Mouse (Mus musculus): ENCODE data around the gene AC134908.4. TPM values are rescaled to one million over a fixed set of nuclear protein-coding genes. Genes with fewer than 3 reads are reported as not detected.
"Not testable (repeated sequence)": the region's sequence is repeated elsewhere in the genome, so short reads cannot be mapped to it uniquely, and the experiment has no call there.

AC134908.4 gene
- total and polyA plus RNA-seq, 3 experiments: 1.2 TPM; not detected in 2

DNA sequence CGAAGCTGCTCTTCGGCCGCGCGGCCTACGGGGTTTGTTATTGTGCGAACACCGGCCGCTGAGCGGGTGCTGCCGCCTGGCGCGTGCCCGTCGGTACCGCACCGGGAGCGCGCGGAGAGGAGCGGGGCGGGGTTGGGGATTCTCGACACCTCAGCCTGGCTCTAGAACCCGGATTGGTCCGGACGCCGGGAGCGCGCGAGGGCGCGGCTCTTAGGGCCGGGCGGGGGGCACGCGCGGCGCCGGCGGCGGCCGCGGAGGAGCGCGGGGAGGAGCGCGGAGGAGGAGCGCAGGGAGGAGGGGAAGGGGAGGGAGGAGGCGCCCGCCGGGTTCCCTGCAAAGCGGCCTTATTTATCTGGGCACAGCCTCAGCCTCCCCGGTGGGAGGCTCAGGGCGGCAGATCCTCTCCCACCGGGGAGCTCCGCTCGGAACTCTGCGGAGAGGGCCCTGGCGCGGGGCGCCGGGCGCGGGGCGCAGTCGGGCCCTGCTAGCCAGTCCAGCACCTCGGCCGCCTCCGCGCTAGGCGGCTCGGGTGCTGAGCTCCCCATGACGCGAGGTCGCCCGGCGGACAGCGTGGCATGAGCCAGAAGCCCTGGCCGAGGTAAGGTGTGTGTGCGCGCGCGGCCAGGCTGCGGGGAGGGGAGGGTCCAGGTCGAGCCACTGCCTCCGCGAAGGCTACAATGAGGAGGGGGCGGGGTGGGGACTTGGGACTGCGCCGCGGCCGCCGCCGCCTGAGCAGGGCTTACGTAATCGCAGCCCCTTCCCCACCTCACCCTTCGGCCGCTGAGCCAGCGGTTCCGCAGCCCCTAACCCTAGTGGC, 13.5 kb upstream of the AC134908.4 start, which contains the start of gene Fbxl16:
Gene Fbxl16 (plus strand): TSS at position 297 of the 817 bp plus-strand sequence.
- DNase-seq: peak; percentile 95

DNA sequence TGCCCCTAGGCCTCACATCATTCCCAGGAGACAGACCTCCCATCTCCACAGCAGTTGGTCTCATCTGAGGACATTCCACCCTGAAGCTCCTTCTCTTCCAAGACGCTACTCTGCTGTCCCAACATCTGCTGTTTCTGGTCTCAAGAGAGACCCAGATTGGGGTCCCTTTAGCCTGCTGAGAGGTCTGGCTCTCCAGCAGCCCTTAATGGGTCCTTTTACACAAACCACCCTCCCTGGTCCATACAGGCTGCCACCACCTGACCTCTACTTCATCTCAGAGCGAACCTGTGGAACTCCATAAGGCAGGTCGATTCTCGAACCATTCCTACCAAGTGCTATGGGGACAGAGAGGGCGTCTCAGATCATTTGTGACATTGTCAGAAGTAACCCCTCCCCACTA, 12.6 kb upstream of the AC134908.4 start:
- DNase-seq: no peak

- not testable (repeated sequence) for DNase-seq
Observed at GRCm38 (mm10) chr17:25807452-25807851, 12.0 kb upstream of the AC134908.4 start.

DNA sequence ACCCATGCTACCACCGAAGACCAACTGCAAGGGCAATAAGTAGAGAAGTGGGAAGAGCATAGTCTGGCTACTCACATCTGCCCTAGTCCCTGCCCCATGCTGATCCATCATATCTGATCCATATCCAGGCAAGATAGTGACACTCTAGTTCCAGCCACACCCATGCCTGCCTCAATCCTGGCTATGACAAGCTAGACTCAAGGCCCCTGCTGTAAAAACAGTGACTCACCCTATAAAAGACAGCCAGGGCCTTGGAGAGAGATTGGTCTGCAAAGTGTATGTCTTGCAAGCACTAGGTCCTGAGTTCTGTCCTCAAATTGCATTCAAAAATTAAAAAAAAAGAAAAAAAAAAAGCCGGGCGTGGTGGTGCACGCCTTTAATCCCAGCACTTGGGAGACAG, 11.0 kb upstream of the AC134908.4 start:
- DNase-seq: peak; percentile 81

- DNase-seq: peak; percentile 91
Observed at GRCm38 (mm10) chr17:25802825-25803517, 7.5 kb upstream of the AC134908.4 start.

- peak; percentile 68 for DNase-seq
Observed at GRCm38 (mm10) chr17:25801029-25801428, 5.6 kb upstream of the AC134908.4 start.

DNA sequence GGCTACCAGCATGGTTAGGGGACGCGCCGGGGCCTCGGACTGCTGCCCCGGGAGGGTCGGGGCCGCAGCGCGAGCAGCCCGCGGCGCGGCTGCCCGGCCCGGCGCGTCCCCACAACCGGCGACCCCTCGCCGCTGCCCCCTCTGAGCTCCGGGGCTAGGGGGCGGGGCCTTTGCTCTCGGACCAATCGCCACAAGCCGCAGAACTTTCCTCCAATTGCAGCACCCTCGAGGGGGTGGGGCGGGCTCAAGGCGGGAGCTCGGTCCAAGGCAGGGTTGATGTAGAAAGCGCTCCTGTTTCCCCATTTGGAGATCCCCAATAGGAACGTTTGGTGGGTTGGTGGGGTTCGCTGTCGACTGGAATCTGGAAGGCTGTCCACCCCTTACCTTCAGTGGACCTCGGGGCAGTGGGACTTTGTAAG, 1.5 kb upstream of the AC134908.4 start, which contains the start of gene Metrn:
Gene Metrn (minus strand): TSS at position 186 of the 419 bp plus-strand sequence.
- DNase-seq: peak; percentile 95

DNA sequence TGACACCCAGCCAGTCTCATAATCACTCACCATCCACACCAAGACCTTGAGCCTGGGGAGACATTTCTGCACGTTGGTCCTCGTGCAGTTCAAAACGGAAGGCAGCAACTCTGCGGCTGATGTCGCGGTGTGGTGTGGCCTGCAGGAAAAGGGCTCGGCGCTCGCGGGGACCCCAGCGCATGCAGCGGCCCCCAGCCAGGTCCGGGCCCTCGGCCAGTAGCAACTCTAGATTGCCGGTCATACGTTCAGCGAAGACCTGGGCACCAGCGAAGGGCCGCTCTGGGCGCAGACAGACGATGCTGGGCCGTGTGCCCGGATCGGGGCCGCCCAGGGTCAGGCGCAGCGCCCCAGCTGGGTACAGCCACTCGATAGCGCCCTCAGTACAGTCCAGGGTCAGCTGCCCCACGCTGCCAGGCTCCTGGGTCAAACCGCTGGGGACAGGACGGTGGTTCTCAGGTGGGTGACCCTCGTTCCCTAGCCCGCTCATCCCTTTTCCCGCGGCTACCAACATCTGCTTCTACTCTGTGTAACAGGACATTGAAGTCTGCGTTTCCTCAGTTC, 832 bp upstream of the AC134908.4 start:
- DNase-seq: peak; percentile 69

- DNase-seq: no peak
Observed at GRCm38 (mm10) chr17:25794998-25795397, 461 bp downstream of the AC134908.4 start.

DNA sequence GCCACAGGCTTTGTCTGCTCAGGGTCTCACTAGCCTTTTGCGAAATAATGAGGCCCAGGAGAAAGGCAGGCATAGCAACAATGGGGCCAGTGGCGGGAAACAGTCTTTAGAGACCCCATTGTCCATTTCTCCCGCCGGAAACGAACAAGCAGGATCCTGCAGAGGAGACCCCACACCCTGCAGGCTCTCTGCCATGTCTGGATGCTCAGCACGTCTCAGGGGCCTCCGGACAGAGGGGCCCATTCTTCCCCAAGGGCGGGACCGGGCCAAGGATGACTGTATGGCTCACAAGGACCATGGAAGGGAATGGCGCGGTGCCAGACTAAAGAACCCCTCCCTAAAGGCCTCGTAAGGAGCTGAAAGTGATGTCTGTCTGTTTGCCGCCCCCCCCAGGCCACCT, 1.3 kb downstream of the AC134908.4 start:
- DNase-seq: no peak

GRCm38 (mm10) chr17:25792615-25793014, 2.8 kb downstream of the AC134908.4 start, which contains the start of gene Fam173a:
Fam173a (minus strand) TSS chr17:25792901.
- DNase-seq: peak; percentile 84

DNA sequence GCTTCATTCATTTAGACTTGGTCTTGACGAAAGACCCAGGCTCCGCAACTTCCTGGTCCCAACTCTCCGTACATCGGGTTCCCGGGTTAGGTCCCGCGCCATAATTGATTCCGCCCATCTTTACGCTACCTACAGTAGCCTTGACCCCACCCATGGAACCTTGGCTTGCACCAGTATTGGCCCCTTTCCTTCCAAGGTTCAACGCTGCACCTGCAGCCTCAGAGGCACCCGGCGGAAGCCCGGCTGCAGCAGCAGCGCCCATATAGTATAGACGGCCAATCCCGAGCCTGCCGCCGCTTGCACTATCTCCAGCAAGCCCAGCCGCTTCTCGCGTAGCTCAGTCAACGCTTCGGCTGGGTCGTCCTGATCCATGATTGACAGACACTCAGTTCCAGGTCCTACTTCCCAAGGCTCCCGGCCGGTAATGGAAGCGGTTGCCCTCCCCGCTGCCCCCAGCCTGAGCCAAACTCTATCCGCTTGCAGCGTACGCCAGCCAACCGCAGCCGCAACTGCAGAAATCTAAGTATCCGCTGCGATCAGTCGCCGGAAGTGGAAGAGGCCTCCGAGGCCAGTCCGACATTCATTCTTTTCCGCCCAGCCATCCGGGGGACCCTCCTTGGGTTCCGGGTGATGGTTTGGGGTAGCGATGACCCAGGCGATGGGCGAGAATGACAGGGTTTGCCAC, 3.5 kb downstream of the AC134908.4 start:
- DNase-seq: peak; percentile 90

GRCm38 (mm10) chr17:25791320-25791842, 4.1 kb downstream of the AC134908.4 start:
- DNase-seq: no peak

- DNase-seq: no peak
Observed at GRCm38 (mm10) chr17:25786781-25787504, 8.5 kb downstream of the AC134908.4 start.

DNA sequence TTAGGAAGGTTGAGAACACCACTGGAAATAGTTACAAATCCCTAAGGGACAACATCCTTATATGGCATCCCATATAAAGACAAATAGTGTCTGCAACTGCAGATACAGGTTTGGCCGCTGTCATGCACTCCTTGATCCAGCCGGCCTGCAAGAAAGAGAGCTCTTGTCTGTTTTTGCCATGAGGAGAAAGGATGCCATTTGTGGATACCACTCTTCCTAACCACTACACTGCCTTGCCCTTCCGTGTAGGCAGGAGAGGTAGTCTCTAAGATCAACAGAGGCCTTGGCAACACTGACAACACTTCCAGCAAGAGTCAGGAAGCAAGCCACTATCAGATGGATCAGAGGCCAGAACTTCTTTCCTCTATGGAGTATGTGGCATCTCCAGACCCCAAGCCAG, 9.2 kb downstream of the AC134908.4 start, which contains the start of gene Ccdc78:
Gene Ccdc78 (plus strand): TSS at position 301 of the 400 bp plus-strand sequence.
- DNase-seq: no peak

- DNase-seq: peak; percentile 94
Observed at GRCm38 (mm10) chr17:25785281-25785745, 10.1 kb downstream of the AC134908.4 start, which contains the start of gene Haghl. Haghl (minus strand) TSS chr17:25785673.

GRCm38 (mm10) chr17:25783861-25784574, 11.4 kb downstream of the AC134908.4 start:
- DNase-seq: no peak

- peak; percentile 80 for DNase-seq
Observed at GRCm38 (mm10) chr17:25783086-25783485, 12.4 kb downstream of the AC134908.4 start.

DNA sequence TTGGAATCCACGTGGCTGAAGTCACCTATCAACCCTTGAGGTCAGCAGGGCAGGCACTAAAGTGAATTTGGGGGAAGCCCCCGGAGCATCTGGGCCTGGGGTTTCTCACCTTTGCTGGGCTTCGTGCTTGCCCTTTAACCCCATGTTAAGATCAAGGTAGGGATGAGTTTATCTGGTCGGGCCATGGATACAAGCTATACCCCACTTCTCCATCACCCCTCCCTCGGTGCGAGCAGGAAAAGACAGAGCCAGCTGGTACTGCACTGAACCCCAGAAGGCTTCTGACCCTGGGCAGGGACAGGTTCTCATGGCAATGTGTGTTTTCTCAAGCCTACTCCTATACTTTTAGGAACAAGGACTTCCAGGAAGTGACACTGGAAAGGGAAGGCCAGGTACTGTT, 14.1 kb downstream of the AC134908.4 start:
- DNase-seq: no peak

DNA sequence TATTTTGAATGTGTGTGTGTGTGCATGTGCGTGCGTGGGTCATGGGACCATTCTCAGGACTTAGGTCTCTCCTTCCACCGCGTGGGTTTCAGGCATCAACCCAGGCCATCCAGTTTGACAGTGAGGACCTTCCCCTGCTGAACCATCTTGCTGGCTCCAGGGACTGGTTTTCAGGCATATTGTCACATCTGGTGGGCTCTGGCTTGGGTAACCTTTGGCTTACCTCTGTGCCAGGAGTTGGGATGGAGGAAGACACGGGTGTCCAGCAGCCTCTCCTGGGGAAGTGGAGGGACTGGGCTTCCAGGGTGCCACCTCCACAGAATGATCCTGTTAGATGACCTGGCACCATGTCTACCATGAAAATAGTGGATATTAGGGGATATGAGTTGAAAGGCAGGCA, 17.5 kb downstream of the AC134908.4 start:
- DNase-seq: no peak
